Mouse (Mus musculus) ES-E14 (cell line): ENCODE data around the gene Csn1s1.

Source experiments
- CHD2 ChIP-seq: IDR thresholded peaks from 2 replicates; pipeline ENCODE4 v1.6.1; 2014; ENCODE audit warnings: mild to moderate bottlenecking, low read depth, low read length, inconsistent platforms
- HCFC1 ChIP-seq: IDR thresholded peaks from 2 replicates; pipeline ENCODE4 v1.6.1; 2012; ENCODE audit warnings: low read length, inconsistent platforms, borderline replicate concordance; ENCODE audit not compliant: insufficient read depth
- ZC3H11A ChIP-seq: IDR thresholded peaks from 2 replicates; pipeline ENCODE4 v1.6.1; 2012; ENCODE audit warnings: low read depth, mild to moderate bottlenecking, inconsistent platforms, low read length, borderline replicate concordance
- ZNF384 ChIP-seq: IDR thresholded peaks from 2 replicates; pipeline ENCODE4 v1.6.1; 2012; ENCODE audit warnings: low read depth, low read length, inconsistent platforms

DNA sequence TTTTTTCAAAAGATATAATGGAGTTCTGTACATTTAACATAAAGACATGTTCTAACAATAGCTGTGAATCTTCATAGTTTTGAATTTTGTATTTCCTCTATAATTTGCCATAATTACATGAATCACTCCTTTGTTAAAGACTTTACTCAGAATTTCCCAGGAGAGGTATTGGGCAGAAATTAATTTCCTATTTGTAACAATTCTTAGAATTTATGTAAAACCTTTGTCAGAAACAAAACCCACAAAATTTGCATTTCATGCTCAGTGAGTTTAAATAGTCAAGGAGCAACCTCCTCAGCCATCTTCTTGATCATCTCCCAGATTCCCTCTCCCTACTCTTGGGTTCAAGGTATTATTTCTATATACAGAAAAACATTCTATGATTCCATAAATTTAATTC, at the start of gene Csn1s1:
- TF ChIP-seq HCFC1: no peak
- no peak for TF ChIP-seq CHD2
- TF ChIP-seq ZC3H11A: no peak
- TF ChIP-seq ZNF384: no peak
